Mouse (Mus musculus): ENCODE measurements around the gene Coq3. TPM values are rescaled to one million over a fixed set of nuclear protein-coding genes. Genes with fewer than 3 reads are reported as not detected.
A peak's percentile ranks its signal among the peaks of the same experiment; 100 is the strongest.

Gene Coq3
- polyA plus RNA-seq, 1 experiment from 2014 or later = 15.6 TPM

- DNase-seq (ENCODE audit: low spot score) = no peak
- Histone ChIP-seq H3K27me3 (ENCODE audit: insufficient read depth, low read length) (no peaks in the 10 kb centered on the region), H3K4me2 (ENCODE audit: low read length) (peak overlapping the region; percentile 55), H3K4me3 (replicated peaks; ENCODE audit: low read depth, low read length) (peak overlapping the region; percentile 82), H3K27ac (no peak overlapping the region), H3K9me3 (replicated peaks; ENCODE audit: low read length) (no peaks in the 10 kb centered on the region), H3K9ac (ENCODE audit: low read depth, low read length) (0 out of 2 replicates have a peak overlapping the region, but pooled peaks have one; percentile 78), H3K36me3 (ENCODE audit: insufficient read depth, low read length) (peaks cover 4% of the 10 kb centered on the region; the same call in 1 of the 2 replicates), H3K4me1 (replicated peaks; ENCODE audit: insufficient read depth, low read length) (no peaks in the 10 kb centered on the region)
- no peak for TF ChIP-seq CTCF (IDR thresholded peaks at IDR 0.05; ENCODE audit: low read depth)
- ATAC-seq (replicated peaks; ENCODE audit: low FRiP score, low read depth) = no peak
- 14% methylated on average over 6 of the region's 6 CpGs for WGBS
Measured at GRCm38 (mm10) chr4:21878776-21879175, 697 bp upstream of the Coq3 start.

DNA sequence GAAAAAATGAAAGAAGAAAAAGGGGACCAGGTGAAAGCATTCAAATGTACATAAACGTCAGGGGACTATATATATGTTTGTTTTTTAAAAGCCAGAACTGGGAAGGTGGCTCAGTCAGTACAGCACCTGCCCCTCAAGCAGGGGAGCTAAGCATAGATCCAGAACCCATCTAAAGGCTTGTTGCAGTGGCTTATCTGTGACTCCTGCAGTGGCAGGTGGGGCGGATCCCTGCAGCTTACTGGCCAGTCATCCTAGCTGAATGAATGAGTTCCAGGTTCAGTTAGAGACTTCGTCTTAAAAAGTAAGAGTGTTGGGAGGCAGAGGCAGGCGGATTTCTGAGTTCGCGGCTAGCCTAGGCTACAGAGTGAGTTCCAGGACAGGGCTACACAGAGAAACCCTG is 3.3 kb downstream of the Coq3 start:
- ATAC-seq (replicated peaks; ENCODE audit: low FRiP score, low read depth) = no peak
- no peak for TF ChIP-seq CTCF (IDR thresholded peaks at IDR 0.05; ENCODE audit: low read depth)

GRCm38 (mm10) chr4:21885831-21886230 is 6.4 kb downstream of the Coq3 start:
- 79% methylated on average over 8 of the region's 8 CpGs for WGBS
- no peaks in the 10 kb centered on the region for H3K36me3 ChIP-seq (ENCODE audit: insufficient read depth, low read length)
- TF ChIP-seq CTCF (IDR thresholded peaks at IDR 0.05; ENCODE audit: low read depth) = no peak
- H3K4me3 ChIP-seq (replicated peaks; ENCODE audit: low read depth, low read length) = no peak overlapping the region
- H3K9me3 ChIP-seq (replicated peaks; ENCODE audit: low read length) = no peaks in the 10 kb centered on the region
- H3K27ac ChIP-seq = no peak overlapping the region
- no peak for DNase-seq (ENCODE audit: low spot score)
- no peaks in the 10 kb centered on the region for H3K27me3 ChIP-seq (ENCODE audit: insufficient read depth, low read length)
- ATAC-seq (replicated peaks; ENCODE audit: low FRiP score, low read depth) = no peak
- H3K9ac ChIP-seq (ENCODE audit: low read depth, low read length) = no peak overlapping the region
- H3K4me1 ChIP-seq (replicated peaks; ENCODE audit: insufficient read depth, low read length) = no peaks in the 10 kb centered on the region
- H3K4me2 ChIP-seq (ENCODE audit: low read length) = no peak overlapping the region

More for the DNA sequence above, 3.3 kb downstream of the Coq3 start:
- no peak for DNase-seq (ENCODE audit: low spot score)
- Histone ChIP-seq H3K4me3 (replicated peaks; ENCODE audit: low read depth, low read length) (no peak overlapping the region), H3K9ac (ENCODE audit: low read depth, low read length) (no peak overlapping the region), H3K9me3 (replicated peaks; ENCODE audit: low read length) (no peaks in the 10 kb centered on the region), H3K27ac (no peak overlapping the region), H3K27me3 (ENCODE audit: insufficient read depth, low read length) (no peaks in the 10 kb centered on the region), H3K4me1 (replicated peaks; ENCODE audit: insufficient read depth, low read length) (no peaks in the 10 kb centered on the region), H3K4me2 (ENCODE audit: low read length) (no peak overlapping the region), H3K36me3 (ENCODE audit: insufficient read depth, low read length) (no peaks in the 10 kb centered on the region)
- WGBS = 94% methylated on average over 6 of the region's 6 CpGs

DNA sequence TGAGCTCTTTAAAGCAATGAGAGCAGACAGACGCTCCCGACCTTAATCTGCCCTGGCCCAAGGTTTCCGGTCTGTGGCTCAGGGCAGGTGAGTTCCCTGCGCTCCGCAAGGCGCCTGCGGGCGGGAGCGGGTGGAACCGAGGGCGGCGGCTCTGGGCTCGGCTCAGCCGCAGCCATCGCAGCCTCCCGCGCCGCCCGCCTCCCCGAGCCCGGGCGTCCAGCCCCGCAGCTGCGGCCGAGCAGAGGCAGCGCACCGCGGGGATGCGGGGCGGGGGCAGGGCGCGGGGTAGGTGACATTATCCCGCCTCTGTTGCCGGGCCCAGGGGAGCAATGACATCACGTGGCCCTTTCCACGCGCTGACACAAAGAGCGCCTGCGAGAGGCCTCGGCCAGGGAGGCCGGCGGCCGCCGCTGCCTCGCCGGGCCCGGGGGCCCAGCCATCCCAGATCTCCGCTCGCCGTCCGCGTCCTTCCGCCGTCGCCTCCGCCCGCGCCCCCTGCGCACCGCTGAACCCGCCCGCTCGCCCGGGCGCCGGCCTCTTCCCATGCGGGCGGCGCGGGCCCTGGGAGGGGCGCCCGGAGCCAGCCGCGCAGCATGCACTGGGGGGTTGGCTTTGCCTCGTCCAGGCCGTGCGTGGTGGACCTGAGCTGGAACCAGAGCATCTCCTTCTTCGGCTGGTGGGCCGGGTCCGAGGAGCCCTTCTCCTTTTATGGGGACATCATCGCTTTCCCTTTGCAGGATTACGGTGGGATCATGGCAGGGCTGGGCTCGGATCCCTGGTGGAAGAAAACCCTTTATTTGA is 51.7 kb downstream of the Coq3 start, which contains the start of gene Faxc:
Gene Faxc (plus strand): TSS at position 359 of the 801 bp plus-strand sequence.
- no peaks in the 10 kb centered on the region for H3K27me3 ChIP-seq (ENCODE audit: insufficient read depth, low read length)
- H3K36me3 ChIP-seq (ENCODE audit: insufficient read depth, low read length) = no peaks in the 10 kb centered on the region
- H3K4me2 ChIP-seq (ENCODE audit: low read length) = peak within 1 kb of the TSS; percentile 99
- peak; percentile 86 for ATAC-seq (replicated peaks; ENCODE audit: low FRiP score, low read depth)
- H3K9me3 ChIP-seq (replicated peaks; ENCODE audit: low read length) = no peaks in the 10 kb centered on the region
- under 1% methylated on average over 69 of the region's 83 CpGs for WGBS
- peaks cover 4% of the 10 kb centered on the region; the same call in 1 of the 2 replicates for H3K4me1 ChIP-seq (replicated peaks; ENCODE audit: insufficient read depth, low read length)
- DNase-seq (ENCODE audit: low spot score) = peak; percentile 47
- TF ChIP-seq CTCF (IDR thresholded peaks at IDR 0.05; ENCODE audit: low read depth) = no peak
- H3K4me3 ChIP-seq (replicated peaks; ENCODE audit: low read depth, low read length) = peak within 1 kb of the TSS; percentile 71
- H3K9ac ChIP-seq (ENCODE audit: low read depth, low read length) = peak within 1 kb of the TSS; percentile 78
- peak within 1 kb of the TSS; percentile 57 for H3K27ac ChIP-seq

DNA sequence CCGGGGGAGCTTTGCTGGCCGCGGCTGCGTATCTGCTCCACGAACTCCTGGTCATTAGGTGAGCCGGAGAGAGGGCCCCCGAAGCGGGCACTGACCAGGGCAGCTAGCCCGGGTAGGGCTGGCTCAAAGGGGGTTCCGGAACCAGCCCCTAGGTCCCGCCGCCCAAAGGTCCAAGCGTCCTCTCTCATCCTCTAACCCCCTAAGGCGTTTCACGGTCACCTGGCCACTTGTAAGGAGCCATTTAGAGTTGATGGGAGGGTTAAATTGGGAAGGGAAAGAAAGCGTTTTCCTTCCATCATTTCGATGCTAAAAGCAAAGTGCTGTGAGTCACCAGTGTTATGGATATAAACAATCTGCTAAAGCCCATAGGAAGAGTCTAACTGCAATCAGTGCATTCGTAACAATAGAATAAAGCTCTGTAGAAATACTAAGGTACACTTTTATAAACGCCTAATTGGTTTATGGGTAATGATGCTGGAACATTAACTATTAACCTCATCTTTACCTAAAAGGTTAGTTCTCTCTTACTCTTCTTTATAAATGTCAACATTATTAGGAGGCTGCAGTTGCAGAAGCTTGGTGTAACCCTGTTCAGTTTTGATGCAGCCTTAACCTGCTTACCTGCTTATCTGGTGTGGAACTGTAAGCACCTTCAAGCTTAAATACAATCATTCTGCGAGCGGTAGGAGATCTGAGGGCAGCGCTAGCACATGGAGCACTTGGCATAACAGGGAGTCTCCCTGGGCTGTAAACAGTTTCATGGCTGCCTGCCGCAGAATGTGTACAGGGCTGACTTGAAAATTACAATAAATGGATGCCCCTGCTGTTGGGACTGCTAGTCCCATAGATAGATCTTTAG is 52.5 kb downstream of the Coq3 start:
- H3K4me1 ChIP-seq (replicated peaks; ENCODE audit: insufficient read depth, low read length) = peaks cover 4% of the 10 kb centered on the region; the same call in 1 of the 2 replicates
- ATAC-seq (replicated peaks; ENCODE audit: low FRiP score, low read depth) = peak; percentile 59
- no peak for TF ChIP-seq CTCF (IDR thresholded peaks at IDR 0.05; ENCODE audit: low read depth)
- no peaks in the 10 kb centered on the region for H3K9me3 ChIP-seq (replicated peaks; ENCODE audit: low read length)
- no peaks in the 10 kb centered on the region for H3K27me3 ChIP-seq (ENCODE audit: insufficient read depth, low read length)
- H3K4me3 ChIP-seq (replicated peaks; ENCODE audit: low read depth, low read length) = peak overlapping the region; percentile 71
- no peaks in the 10 kb centered on the region for H3K36me3 ChIP-seq (ENCODE audit: insufficient read depth, low read length)
- peak overlapping the region; percentile 99 for H3K4me2 ChIP-seq (ENCODE audit: low read length)
- 10% methylated on average over 23 of the region's 23 CpGs for WGBS
- H3K9ac ChIP-seq (ENCODE audit: low read depth, low read length) = peak overlapping the region; percentile 78
- H3K27ac ChIP-seq = peak overlapping the region; percentile 57
- peak; percentile 30 for DNase-seq (ENCODE audit: low spot score)

GRCm38 (mm10) chr4:21935378-21935777 is 55.9 kb downstream of the Coq3 start:
- H3K9ac ChIP-seq (ENCODE audit: low read depth, low read length) = no peak overlapping the region
- TF ChIP-seq CTCF (IDR thresholded peaks at IDR 0.05; ENCODE audit: low read depth) = no peak
- H3K4me1 ChIP-seq (replicated peaks; ENCODE audit: insufficient read depth, low read length) = peaks cover 4% of the 10 kb centered on the region; the same call in 1 of the 2 replicates
- H3K4me2 ChIP-seq (ENCODE audit: low read length) = no peak overlapping the region
- no peaks in the 10 kb centered on the region for H3K27me3 ChIP-seq (ENCODE audit: insufficient read depth, low read length)
- no peak overlapping the region for H3K4me3 ChIP-seq (replicated peaks; ENCODE audit: low read depth, low read length)
- DNase-seq (ENCODE audit: low spot score) (no peak), ATAC-seq (replicated peaks; ENCODE audit: low FRiP score, low read depth) (no peak)
- no peaks in the 10 kb centered on the region for H3K9me3 ChIP-seq (replicated peaks; ENCODE audit: low read length)
- no peak overlapping the region for H3K27ac ChIP-seq
- H3K36me3 ChIP-seq (ENCODE audit: insufficient read depth, low read length) = no peaks in the 10 kb centered on the region
- WGBS = 80% methylated on average over 2 of the region's 2 CpGs
